Mouse (Mus musculus): ENCODE measurements at regions not wholly inside any gene's neighbourhood (a gene's known extent, or its start where the extent isn't known, plus 50 kb on each side); places are given as distances from the start of the nearest gene placed in this dataset.

- DNase-seq (ENCODE audit: low spot score), result no peak
Measured at GRCm38 (mm10) chr3:132022032-132022431, 63.1 kb upstream of the Dkk2 start.

GRCm38 (mm10) chr3:132023342-132023741 is 61.8 kb upstream of the Dkk2 start:
- no peak for DNase-seq (ENCODE audit: low spot score)

GRCm38 (mm10) chr3:132029112-132029511 is 56.0 kb upstream of the Dkk2 start:
- no peak for DNase-seq (ENCODE audit: low spot score)

GRCm38 (mm10) chr3:132033078-132033713 is 51.9 kb upstream of the Dkk2 start:
- DNase-seq (ENCODE audit: low spot score), result no peak

GRCm38 (mm10) chr3:132035176-132035575 is 49.9 kb upstream of the Dkk2 start:
- DNase-seq (ENCODE audit: low spot score), result no peak
